Mouse (Mus musculus) ES-E14 (cell line): Measurements from ENCODE around the gene Prkcz. TPM values are rescaled to one million over a fixed set of nuclear protein-coding genes. Genes with fewer than 3 reads are reported as not detected.

Experiments
- DNase-seq: peaks from one replicate; pipeline ENCODE4 v3.0.0-alpha.2; 2013; ENCODE audit warnings: low read depth, low spot score
- H3K27ac ChIP-seq: 2 replicates; pipeline ENCODE4 v1.5.1; 2012; ENCODE audit warnings: low read depth, mild to moderate bottlenecking, low read length, moderate library complexity, mixed read lengths; ENCODE audit not compliant: poor library complexity, insufficient read depth, severe bottlenecking
- H3K36me3 ChIP-seq: 2 replicates; pipeline ENCODE4 v1.6.1; 2012; ENCODE audit warnings: mild to moderate bottlenecking, low read length, moderate library complexity, mixed read lengths; ENCODE audit not compliant: control insufficient read depth, poor library complexity, insufficient read depth, severe bottlenecking
- H3K4me1 ChIP-seq, 2 experiments: fragments of 150-350 bp in 1 of 2; sonication (generic) in 1 of 2; 2 replicates each; pipeline ENCODE4 v1.6.1; 2012; ENCODE audit warnings: low read length in 2 of 2, mild to moderate bottlenecking in 1 of 2, mixed read lengths in 1 of 2; ENCODE audit not compliant: control insufficient read depth in 2 of 2, insufficient read depth in 2 of 2, poor library complexity in 1 of 2
- H3K4me3 ChIP-seq, 2 experiments: fragments of 150-350 bp in 1 of 2; sonication (generic) in 1 of 2; 2 replicates each; pipeline ENCODE4 v1.5.1; 2012; ENCODE audit warnings: low read length in 2 of 2, low read depth in 1 of 2, mild to moderate bottlenecking in 1 of 2, mixed read lengths in 1 of 2; ENCODE audit not compliant: insufficient read depth in 1 of 2, poor library complexity in 1 of 2, severe bottlenecking in 1 of 2
- H3K9ac ChIP-seq: 2 replicates; pipeline ENCODE4 v1.6.1; 2012; ENCODE audit warnings: low read depth, mild to moderate bottlenecking, low read length, mixed read lengths; ENCODE audit not compliant: poor library complexity, insufficient read depth, severe bottlenecking
- H3K9me3 ChIP-seq: fragments of 150-350 bp; sonication (generic); 2 replicates; pipeline ENCODE4 v1.6.1; 2012; ENCODE audit warnings: low read depth, mild to moderate bottlenecking, low read length; ENCODE audit not compliant: control insufficient read depth, insufficient read depth
- CHD2 ChIP-seq: IDR thresholded peaks from 2 replicates; pipeline ENCODE4 v1.6.1; 2014; ENCODE audit warnings: mild to moderate bottlenecking, low read depth, low read length, inconsistent platforms
- HCFC1 ChIP-seq: IDR thresholded peaks from 2 replicates; pipeline ENCODE4 v1.6.1; 2012; ENCODE audit warnings: low read length, inconsistent platforms, borderline replicate concordance; ENCODE audit not compliant: insufficient read depth
- MAFK ChIP-seq: IDR thresholded peaks from 2 replicates; pipeline ENCODE4 v1.6.1; 2014; ENCODE audit warnings: mild to moderate bottlenecking, low read depth, low read length, inconsistent platforms; ENCODE audit not compliant: insufficient read depth
- ZC3H11A ChIP-seq: IDR thresholded peaks from 2 replicates; pipeline ENCODE4 v1.6.1; 2012; ENCODE audit warnings: low read depth, mild to moderate bottlenecking, inconsistent platforms, low read length, borderline replicate concordance
- ZNF384 ChIP-seq: IDR thresholded peaks from 2 replicates; pipeline ENCODE4 v1.6.1; 2012; ENCODE audit warnings: low read depth, low read length, inconsistent platforms
- in situ Hi-C, 2 experiments: fragments of 600-800 bp; cut with MboI; formaldehyde crosslinking; loops; one replicate each; pipeline ENCODE4 v1.15.1; 2025; ENCODE audit warnings: low sequenced_read_pairs in 2 of 2, inconsistent platforms in 1 of 2; ENCODE audit not compliant: unreplicated experiment in 2 of 2
- total RNA-seq: library from RNA; depleted of rRNA; stranded (reverse); fragments of 300-350 nt; gene quantifications from 2 replicates; pipeline ENCODE4 v1.2.3, GENCODE M21; 2012

Prkcz gene
- total RNA-seq, 1 experiment, result 17.0 TPM

GRCm38 (mm10) chr4:155239494-155239893 lies 121.7 kb downstream of the Prkcz start:
- no peaks in the 10 kb centered on the region for H3K9me3 ChIP-seq
- peaks cover 2 to 4% of the 10 kb centered on the region in 2 experiments; a peak in 2 of 4 replicates for H3K4me1 ChIP-seq
- in situ Hi-C loops, result loop anchor here in 1 of 2 experiments (25.0 kb wide), 1 partner anchor 352 kb away; the partner anchor contains the start of gene Fam213b
- TF ChIP-seq CHD2 (no peak), ZNF384 (no peak), ZC3H11A (no peak), HCFC1 (no peak), MAFK (no peak)
- H3K4me3 ChIP-seq, result no peak overlapping the region
- no peak for DNase-seq
- no peak overlapping the region for H3K27ac ChIP-seq
- no peaks in the 10 kb centered on the region for H3K36me3 ChIP-seq
- no peak overlapping the region for H3K9ac ChIP-seq

- in situ Hi-C loops, result loop anchor here in 1 of 2 experiments (25.0 kb wide), 1 partner anchor 351 kb away; the partner anchor contains the start of gene Fam213b
- H3K9me3 ChIP-seq, result no peaks in the 10 kb centered on the region
- H3K4me1 ChIP-seq, result peaks cover 2 to 5% of the 10 kb centered on the region in 2 experiments; a peak in 2 of 4 replicates
- TF ChIP-seq ZC3H11A, result no peak
- no peak for TF ChIP-seq CHD2
- TF ChIP-seq ZNF384, result no peak
- TF ChIP-seq HCFC1, result no peak
- no peak for TF ChIP-seq MAFK
- no peak overlapping the region for H3K4me3 ChIP-seq
- H3K9ac ChIP-seq, result no peak overlapping the region
- no peaks in the 10 kb centered on the region for H3K36me3 ChIP-seq
- no peak for DNase-seq
- H3K27ac ChIP-seq, result no peak overlapping the region
Observed at GRCm38 (mm10) chr4:155238276-155238675, 122.9 kb downstream of the Prkcz start.

DNA sequence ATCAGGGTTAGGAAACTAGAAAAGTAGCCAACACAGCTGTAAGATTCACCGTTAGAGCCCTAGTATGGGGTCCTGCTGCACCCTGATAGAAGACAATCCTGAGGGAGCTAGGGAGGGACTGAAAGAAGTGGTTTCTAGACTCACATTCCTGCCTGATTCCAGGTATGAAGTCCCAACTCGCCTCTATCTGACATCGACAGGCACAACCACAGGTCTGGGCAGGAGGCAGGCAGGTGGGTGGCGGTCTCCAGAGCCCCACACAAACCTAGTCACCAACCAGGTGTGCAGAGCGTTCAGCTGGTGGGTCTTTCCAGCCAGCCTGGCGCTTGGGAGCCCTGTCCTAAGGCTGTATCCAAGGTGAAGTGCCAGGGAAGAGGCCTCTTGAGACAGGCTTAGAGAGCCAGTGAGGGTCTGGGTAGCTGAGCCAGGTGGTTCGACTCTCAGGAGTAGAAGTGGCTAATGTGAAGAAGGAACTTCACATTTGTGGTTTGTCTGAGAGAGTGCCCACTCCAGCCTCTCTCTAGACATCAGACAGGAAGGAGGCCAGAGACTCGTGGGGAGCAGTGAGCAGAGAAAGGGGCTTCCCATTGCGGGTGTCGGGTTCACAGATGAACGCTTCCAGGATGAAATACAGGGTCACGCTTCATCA lies 124.3 kb downstream of the Prkcz start:
- Histone ChIP-seq H3K4me1 (peaks cover 2 to 5% of the 10 kb centered on the region in 2 experiments; a peak in 2 of 4 replicates), H3K9ac (no peak overlapping the region), H3K4me3 (no peak overlapping the region), H3K9me3 (no peaks in the 10 kb centered on the region), H3K36me3 (no peaks in the 10 kb centered on the region), H3K27ac (no peak overlapping the region)
- in situ Hi-C loops, result loop anchor here in 1 of 2 experiments (25.0 kb wide), 1 partner anchor 350 kb away; the partner anchor contains the start of gene Fam213b
- no peak for TF ChIP-seq MAFK
- no peak for TF ChIP-seq CHD2
- TF ChIP-seq ZC3H11A, result no peak
- TF ChIP-seq HCFC1, result no peak
- no peak for TF ChIP-seq ZNF384
- no peak for DNase-seq

DNA sequence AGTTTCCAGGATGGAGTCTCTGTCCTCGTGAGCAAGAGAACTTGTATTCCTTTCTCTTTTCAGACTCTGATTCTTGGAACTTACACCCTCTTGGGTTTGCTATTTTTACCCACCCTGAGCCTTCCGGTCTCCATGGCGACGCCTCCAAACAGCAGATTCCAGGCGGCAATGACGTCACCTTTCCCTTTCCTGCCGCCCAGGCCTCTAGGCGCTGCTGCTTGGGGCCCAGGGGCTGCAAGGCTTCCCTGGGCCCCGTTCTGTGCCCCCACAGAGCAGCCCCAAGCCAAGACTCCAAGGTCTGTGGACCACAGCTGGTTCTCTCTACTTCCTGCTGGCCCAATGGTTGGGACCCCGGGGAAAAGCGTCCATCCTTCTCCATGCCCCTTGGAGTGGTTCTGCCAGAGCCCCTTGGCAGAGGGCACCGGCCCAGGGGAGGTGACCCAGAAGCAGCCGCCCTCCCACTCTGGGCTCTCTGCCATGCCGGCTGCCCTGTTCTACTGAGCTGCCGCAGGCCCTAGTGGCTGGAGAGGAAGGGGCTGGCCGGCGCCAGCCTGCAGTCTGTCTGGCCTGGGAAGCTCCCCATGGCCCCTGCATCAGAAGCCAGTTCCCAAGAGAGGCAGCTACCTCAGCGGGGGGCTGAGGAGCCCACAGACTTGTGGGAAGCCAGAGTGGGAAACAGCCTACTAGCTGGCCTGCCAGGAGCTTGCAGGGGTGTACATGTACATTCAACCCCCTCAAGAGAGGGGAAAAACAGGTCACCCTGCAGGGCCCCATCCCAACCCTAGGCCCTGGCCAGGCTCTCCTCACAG lies 125.6 kb downstream of the Prkcz start:
- H3K9me3 ChIP-seq, result no peaks in the 10 kb centered on the region
- no peak for TF ChIP-seq ZNF384
- no peak for TF ChIP-seq ZC3H11A
- no peak for TF ChIP-seq HCFC1
- no peak for TF ChIP-seq CHD2
- no peak for TF ChIP-seq MAFK
- in situ Hi-C loops, result loop anchor here in 1 of 2 experiments (25.0 kb wide), 1 partner anchor 348 kb away; the partner anchor contains the start of gene Fam213b
- peak overlapping the region; percentile 56 to 66 for H3K4me3 ChIP-seq
- H3K36me3 ChIP-seq, result no peaks in the 10 kb centered on the region
- DNase-seq, result peak; percentile 69
- H3K9ac ChIP-seq, result peak overlapping the region; percentile 66
- H3K27ac ChIP-seq, result no peak overlapping the region
- H3K4me1 ChIP-seq, result peaks cover 2 to 5% of the 10 kb centered on the region in 2 experiments; a peak in 2 of 4 replicates
